10 mouse cellular contexts compared by ENCODE assay signal in the genomic region with DNA sequence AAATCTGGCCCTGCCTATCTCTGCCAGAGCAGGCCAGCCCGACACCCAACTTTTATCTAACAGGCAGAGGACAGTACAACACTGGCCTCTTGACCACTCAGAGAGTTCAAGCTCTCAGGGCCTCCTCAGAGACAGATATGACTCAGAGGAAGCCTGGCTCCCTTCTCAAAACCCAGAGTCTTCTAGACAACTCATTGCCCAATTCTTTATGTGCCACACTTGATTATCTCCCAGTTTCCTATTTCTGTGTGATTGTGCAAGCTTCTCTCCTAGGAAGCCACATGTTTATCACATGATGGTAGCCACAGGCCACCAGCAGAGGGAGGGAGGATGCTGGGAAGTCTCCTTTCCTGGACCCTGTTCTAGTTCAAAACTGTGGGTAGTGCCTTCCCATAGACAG. TPM values are rescaled to one million over a fixed set of nuclear protein-coding genes. Genes with fewer than 3 reads are reported as not detected.
DNase-seq lines count a peak whose midpoint lies in the region; ATAC-seq and TF ChIP-seq lines count a peak whose summit lies in the region.
"Had no signal": no experiment of that assay in that cellular context is flagged by ENCODE, and none has a peak within 500 bp of the region (broad histone marks: within the 10 kb centered on the region; RNA-seq: fewer than 3 reads in every experiment).

No protein-coding gene starts in this region.

- H3K9me3 ChIP-seq in midbrain, postnatal 0 days (ENCODE audit: low read length), result no peaks in the 10 kb centered on the region
- no peaks in the 10 kb centered on the region for H3K9me3 ChIP-seq in midbrain, embryonic 15.5 days
- H3K9me3 ChIP-seq in stomach, embryonic 16.5 days (replicated peaks; ENCODE audit: control insufficient read depth, low read length), result no peaks in the 10 kb centered on the region
- no peaks in the 10 kb centered on the region for H3K9me3 ChIP-seq in midbrain, embryonic 11.5 days (ENCODE audit: control insufficient read depth, low read length)
- H3K9me3 ChIP-seq: hindbrain, embryonic 12.5 days; neural tube, embryonic 12.5 days had no signal

- H3K4me3 ChIP-seq in midbrain, postnatal 0 days (ENCODE audit: low read depth, low read length), result no peak overlapping the region
- no peak overlapping the region for H3K4me3 ChIP-seq in midbrain, embryonic 15.5 days
- H3K4me3 ChIP-seq in liver, adult 2 months (ENCODE audit: insufficient read depth, low read depth, low read length), result no peak overlapping the region
- no peak overlapping the region for H3K4me3 ChIP-seq in stomach, embryonic 16.5 days (replicated peaks; ENCODE audit: low read length)
- H3K4me3 ChIP-seq in midbrain, embryonic 11.5 days (ENCODE audit: low read depth, low read length), result no peak overlapping the region
- H3K4me3 ChIP-seq: hindbrain, embryonic 12.5 days; neural tube, embryonic 12.5 days had no signal

- no peaks in the 10 kb centered on the region for H3K4me1 ChIP-seq in midbrain, postnatal 0 days (ENCODE audit: insufficient read depth, low read length)
- H3K4me1 ChIP-seq in midbrain, embryonic 15.5 days, result no peaks in the 10 kb centered on the region
- no peaks in the 10 kb centered on the region for H3K4me1 ChIP-seq in liver, adult 2 months (ENCODE audit: control insufficient read depth, insufficient read depth, low read length)
- H3K4me1 ChIP-seq in stomach, embryonic 16.5 days (ENCODE audit: control insufficient read depth, insufficient read depth, low read length), result peaks cover 5% of the 10 kb centered on the region; the same call in 1 of the 2 replicates
- no peaks in the 10 kb centered on the region for H3K4me1 ChIP-seq in midbrain, embryonic 11.5 days (ENCODE audit: control insufficient read depth, insufficient read depth, low read length)
- H3K4me1 ChIP-seq: hindbrain, embryonic 12.5 days; neural tube, embryonic 12.5 days had no signal

- TF ChIP-seq CTCF in midbrain, postnatal 0 days (IDR thresholded peaks at IDR 0.05), result peak; percentile 16; the same call in 1 of the 2 replicates
- no peak for TF ChIP-seq CTCF in liver, adult 2 months (IDR thresholded peaks at IDR 0.05; ENCODE audit: low read depth, low read length)

- DNase-seq in adrenal gland, adult 2 months, result peak; percentile 21
- DNase-seq in adrenal gland, adult 8-10 months, result no peak
- DNase-seq in midbrain, postnatal 0 days (ENCODE audit: low spot score), result no peak
- peak; percentile 48 for DNase-seq in liver, adult 2 months (ENCODE audit: extremely low read depth, low read depth, low spot score)
- DNase-seq in left cerebral cortex, postnatal 25 days (ENCODE audit: low spot score in 2 of 2), result no peak
- DNase-seq in midbrain, embryonic 11.5 days (ENCODE audit: low spot score, missing footprints), result no peak

- ATAC-seq in midbrain, postnatal 0 days (ENCODE audit: low FRiP score), result no peak
- ATAC-seq in midbrain, embryonic 15.5 days (replicated peaks), result no peak
- ATAC-seq in stomach, embryonic 16.5 days (ENCODE audit: insufficient read depth, low FRiP score), result 0 out of 2 replicates have a peak, but pooled peaks have one; percentile 29
- no peak for ATAC-seq in midbrain, embryonic 11.5 days (ENCODE audit: low FRiP score)

- no peaks in the 10 kb centered on the region for H3K27me3 ChIP-seq in midbrain, postnatal 0 days (ENCODE audit: insufficient read depth, low read length)
- H3K27me3 ChIP-seq in midbrain, embryonic 15.5 days (replicated peaks), result no peaks in the 10 kb centered on the region
- H3K27me3 ChIP-seq in liver, adult 2 months (ENCODE audit: control insufficient read depth, insufficient read depth, low read length), result no peaks in the 10 kb centered on the region
- H3K27me3 ChIP-seq in stomach, embryonic 16.5 days (ENCODE audit: control insufficient read depth, insufficient read depth, low read length), result no peaks in the 10 kb centered on the region
- H3K27me3 ChIP-seq in midbrain, embryonic 11.5 days (ENCODE audit: control insufficient read depth, insufficient read depth, low read length), result no peaks in the 10 kb centered on the region
- H3K27me3 ChIP-seq: hindbrain, embryonic 12.5 days; neural tube, embryonic 12.5 days had no signal

- WGBS in midbrain, postnatal 0 days, result 90% methylated on average over 1 of the region's 1 CpGs
- WGBS in midbrain, embryonic 15.5 days, result 95% methylated on average over 1 of the region's 1 CpGs
- WGBS in liver, adult 2 months, result 91% methylated on average over 1 of the region's 1 CpGs
- WGBS in stomach, embryonic 16.5 days, result 75% methylated on average over 1 of the region's 1 CpGs
- 85% methylated on average over 1 of the region's 1 CpGs for WGBS in midbrain, embryonic 11.5 days

- no peaks in the 10 kb centered on the region for H3K36me3 ChIP-seq in midbrain, postnatal 0 days (ENCODE audit: insufficient read depth, low read length)
- H3K36me3 ChIP-seq in midbrain, embryonic 15.5 days (replicated peaks), result no peaks in the 10 kb centered on the region
- no peaks in the 10 kb centered on the region for H3K36me3 ChIP-seq in liver, adult 2 months (ENCODE audit: control insufficient read depth, insufficient read depth, low read length)
- no peaks in the 10 kb centered on the region for H3K36me3 ChIP-seq in stomach, embryonic 16.5 days (ENCODE audit: control insufficient read depth, insufficient read depth, low read length)
- H3K36me3 ChIP-seq in midbrain, embryonic 11.5 days (ENCODE audit: control insufficient read depth, insufficient read depth, low read length), result no peaks in the 10 kb centered on the region
- H3K36me3 ChIP-seq: hindbrain, embryonic 12.5 days; neural tube, embryonic 12.5 days had no signal

- TF ChIP-seq POLR2A in liver, adult 2 months (IDR thresholded peaks at IDR 0.05; ENCODE audit: extremely low read depth, insufficient read depth, low read length), result no peak

- H3K27ac ChIP-seq in midbrain, postnatal 0 days (ENCODE audit: low read depth, low read length), result no peak overlapping the region
- H3K27ac ChIP-seq in midbrain, embryonic 15.5 days, result no peak overlapping the region
- peak overlapping the region; percentile 18 for H3K27ac ChIP-seq in liver, adult 2 months (replicated peaks; ENCODE audit: insufficient read depth, low read depth, low read length)
- H3K27ac ChIP-seq in stomach, embryonic 16.5 days (ENCODE audit: low read length), result peak overlapping the region; percentile 32; the same call in 1 of the 2 replicates
- H3K27ac ChIP-seq in midbrain, embryonic 11.5 days (ENCODE audit: low read depth, low read length), result no peak overlapping the region
- H3K27ac ChIP-seq: hindbrain, embryonic 12.5 days; neural tube, embryonic 12.5 days had no signal

- H3K79me2 ChIP-seq in liver, adult 2 months (ENCODE audit: control insufficient read depth, insufficient read depth, low read length), result no peaks in the 10 kb centered on the region

- H3K4me2 ChIP-seq in midbrain, postnatal 0 days (ENCODE audit: low read depth, low read length, poor library complexity, severe bottlenecking), result no peak overlapping the region
- H3K4me2 ChIP-seq in midbrain, embryonic 15.5 days, result no peak overlapping the region
- H3K4me2 ChIP-seq in stomach, embryonic 16.5 days (ENCODE audit: low read depth, low read length), result no peak overlapping the region
- H3K4me2 ChIP-seq in midbrain, embryonic 11.5 days, result no peak overlapping the region
- H3K4me2 ChIP-seq: hindbrain, embryonic 12.5 days; neural tube, embryonic 12.5 days had no signal

- intact Hi-C loops in left cerebral cortex, postnatal 25 days (cut with DNase I), result no loop called here

- H3K9ac ChIP-seq in midbrain, postnatal 0 days (replicated peaks; ENCODE audit: low read length, poor library complexity, severe bottlenecking), result no peak overlapping the region
- H3K9ac ChIP-seq in midbrain, embryonic 15.5 days, result no peak overlapping the region
- no peak overlapping the region for H3K9ac ChIP-seq in liver, adult 2 months (ENCODE audit: low read depth, low read length)
- H3K9ac ChIP-seq in stomach, embryonic 16.5 days (ENCODE audit: low read length), result no peak overlapping the region
- H3K9ac ChIP-seq in midbrain, embryonic 11.5 days (ENCODE audit: low read length), result no peak overlapping the region
- H3K9ac ChIP-seq: hindbrain, embryonic 12.5 days; neural tube, embryonic 12.5 days had no signal

RNA-seq across cellular contexts. Expression of a gene that starts 34.8 kb away (rescaled TPM):
- 10 to 100 TPM; 46.2 to 76.2 TPM for total RNA-seq in adrenal gland, adult 2 months (2021)
- 47.7 and 49.6 TPM in 2 replicates for polyA plus RNA-seq in adrenal gland, adult 2 months (2012; rRNA removed)
- 100 to 1,000 TPM in 2 of 4 experiments, 10 to 100 TPM in 2; 69.2 to 138 (median 95.9) TPM for total RNA-seq in adrenal gland, adult 8-10 months (2022)
- total RNA-seq in midbrain, postnatal 0 days (2014; rRNA removed), result 243 and 250 TPM in 2 replicates
- polyA plus RNA-seq in midbrain, postnatal 0 days (2015; fragmentation: Nextera tagmentation; extraction: Ambion mirVana), result 99.4 and 102 TPM in 2 replicates
- polyA plus RNA-seq in midbrain, embryonic 15.5 days (2015; fragmentation: Nextera tagmentation; extraction: Ambion mirVana), result 127 and 128 TPM in 2 replicates
- total RNA-seq in liver, adult 2 months (2014; rRNA removed), result 3.7 and 3.9 TPM in 2 replicates
- polyA plus RNA-seq in liver, adult 2 months (2012; rRNA removed), result 2.2 and 3.3 TPM in 2 replicates
- 27.1 and 28.8 TPM in 2 replicates for polyA plus RNA-seq in stomach, embryonic 16.5 days (2015; fragmentation: Nextera tagmentation; extraction: Ambion mirVana)
- 100 to 1,000 TPM; 458 to 459 TPM for total RNA-seq in left cerebral cortex, postnatal 25 days (2021)
- polyA plus RNA-seq in midbrain, embryonic 11.5 days (2014; fragmentation: Nextera tagmentation; extraction: Ambion mirVana), result 41.4 and 41.9 TPM in 2 replicates

Comparison
In these comparisons a context has a peak if more than half of its experiments do, and no peak if none do; other contexts are left out.
1. DNase-seq: peak in adrenal gland, adult 2 months (single experiment) and liver, adult 2 months (single experiment); none in adrenal gland, adult 8-10 months (single experiment), midbrain, postnatal 0 days (single experiment), left cerebral cortex, postnatal 25 days (0 of 2) and midbrain, embryonic 11.5 days (single experiment).
2. H3K27ac ChIP-seq: peak in liver, adult 2 months (single experiment) and stomach, embryonic 16.5 days (single experiment); none in midbrain, postnatal 0 days (single experiment), midbrain, embryonic 15.5 days (single experiment) and midbrain, embryonic 11.5 days (single experiment).